Mouse (Mus musculus) frontal cortex, postnatal 36 days (tissue): Measurements from ENCODE around the gene Hoxb3.

Experiments used
- DNase-seq, 2 experiments: peaks; one replicate each; pipeline ENCODE4 v3.0.0; 2022; ENCODE audit warnings: low spot score in 2 of 2

Gene Hoxb3

DNA sequence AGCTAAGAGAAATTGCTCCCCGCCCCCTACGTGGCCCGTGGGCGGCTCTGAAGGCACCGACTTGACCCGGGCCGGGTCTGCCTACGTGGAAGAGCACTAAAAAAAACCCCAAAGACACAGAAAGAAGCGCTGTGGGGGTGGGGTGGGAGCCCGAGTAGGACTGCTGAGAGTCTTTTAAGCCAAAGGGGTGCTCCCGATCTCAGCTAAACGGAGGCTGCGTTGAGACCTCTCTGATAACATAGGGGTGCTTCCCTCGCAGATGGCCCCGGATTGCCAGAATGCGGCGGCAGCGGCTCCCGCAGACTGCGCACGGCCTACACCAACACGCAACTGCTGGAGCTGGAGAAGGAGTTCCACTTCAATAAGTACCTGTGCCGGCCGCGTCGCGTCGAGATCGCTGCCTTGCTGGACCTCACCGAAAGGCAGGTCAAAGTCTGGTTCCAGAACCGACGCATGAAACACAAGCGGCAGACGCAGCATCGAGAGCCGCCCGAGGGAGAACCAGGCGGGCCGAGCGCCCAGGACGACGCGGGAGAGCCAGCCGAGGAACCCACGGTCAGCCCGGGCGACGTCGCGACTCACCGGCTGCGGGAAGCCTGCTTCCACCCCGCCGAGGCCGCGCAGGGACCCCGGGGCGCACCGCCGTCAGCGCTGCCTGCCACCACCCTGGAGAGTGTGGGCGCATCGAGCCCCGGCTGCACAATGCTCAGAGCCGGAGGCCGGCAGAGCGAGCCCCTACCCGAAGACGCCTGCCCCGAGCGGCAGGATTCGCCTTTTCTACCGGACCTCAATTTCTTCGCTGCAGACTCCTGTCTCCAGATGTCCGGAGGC lies 29.8 kb downstream of the Hoxb3 start:
- DNase-seq: peak in 1 of 2 experiments; percentile 4

GRCm38 (mm10) chr11:96353522-96353841 lies 30.4 kb downstream of the Hoxb3 start:
- no peak for DNase-seq

DNA sequence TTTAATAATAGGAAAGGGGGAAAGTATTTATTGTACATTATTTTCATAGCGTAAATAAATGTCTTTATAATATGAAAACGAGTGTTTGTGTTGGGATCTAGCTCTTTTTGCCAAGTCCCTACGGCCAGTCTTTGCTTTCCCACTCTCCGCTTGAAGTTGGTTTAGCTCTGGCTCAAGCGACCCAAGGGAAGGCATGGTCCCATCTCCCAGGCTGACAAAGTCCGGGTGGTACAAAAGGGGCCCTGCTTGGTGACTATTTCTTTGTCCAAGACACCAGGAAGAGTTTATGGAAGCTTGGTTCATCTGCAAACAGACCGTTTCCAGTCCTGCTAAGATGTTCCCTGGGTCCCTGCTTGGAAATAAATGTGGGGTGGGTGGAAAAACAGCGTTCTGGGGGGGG lies 30.8 kb downstream of the Hoxb3 start:
- DNase-seq: no peak

DNA sequence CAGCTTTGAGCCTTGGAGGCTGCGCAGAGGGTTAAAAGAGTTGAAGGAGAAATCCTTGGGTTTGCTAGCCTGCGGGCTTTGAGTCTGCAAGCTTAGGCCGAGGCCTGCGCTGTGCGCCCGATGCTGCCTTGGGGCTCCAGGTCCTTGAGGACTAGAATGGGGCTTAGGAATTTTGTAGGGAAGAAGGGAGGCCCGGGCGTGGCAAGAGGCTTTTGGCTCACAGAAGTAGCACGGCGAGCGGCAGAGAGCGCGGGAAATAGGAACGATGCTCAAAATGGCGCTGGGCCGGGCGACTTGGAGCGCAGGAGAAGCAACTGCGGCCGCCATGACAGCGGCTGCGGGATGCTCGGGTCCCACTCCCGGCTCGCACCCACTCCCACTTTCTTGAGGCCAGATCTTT lies 31.2 kb downstream of the Hoxb3 start:
- DNase-seq: no peak

- no peak for DNase-seq
Observed at GRCm38 (mm10) chr11:96354801-96355311, 31.7 kb downstream of the Hoxb3 start.

GRCm38 (mm10) chr11:96363807-96364206 lies 40.7 kb downstream of the Hoxb3 start:
- DNase-seq: no peak

DNA sequence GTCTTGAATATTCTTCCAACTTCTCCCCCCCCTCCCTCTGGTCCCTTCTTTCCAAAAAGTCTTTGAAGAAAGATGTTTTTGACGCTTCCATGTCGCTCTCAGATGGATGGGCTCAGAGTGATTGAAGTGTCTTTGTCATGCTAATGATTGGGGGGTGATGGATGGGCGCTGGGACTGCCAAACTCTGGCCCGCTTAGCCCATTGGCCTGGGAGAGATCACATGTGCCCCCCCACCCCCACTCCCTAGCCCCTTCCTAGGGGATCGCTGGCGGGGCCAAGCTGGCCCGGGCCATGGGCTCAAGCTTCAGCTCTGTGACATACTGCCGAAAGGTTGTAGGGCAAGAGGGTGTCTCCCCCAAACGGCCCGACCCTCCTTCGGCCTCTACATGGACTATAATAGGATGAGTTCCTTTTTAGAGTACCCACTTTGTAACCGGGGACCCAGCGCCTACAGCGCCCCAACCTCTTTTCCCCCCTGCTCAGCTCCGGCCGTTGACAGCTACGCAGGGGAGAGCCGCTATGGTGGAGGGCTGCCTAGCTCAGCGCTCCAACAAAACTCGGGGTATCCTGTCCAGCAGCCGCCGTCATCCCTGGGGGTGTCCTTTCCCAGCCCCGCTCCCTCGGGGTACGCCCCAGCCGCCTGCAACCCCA lies 42.4 kb downstream of the Hoxb3 start, which contains the start of gene Hoxb1:
Gene Hoxb1 (plus strand): TSS at position 312 of the 651 bp plus-strand sequence.
- no peak for DNase-seq

DNA sequence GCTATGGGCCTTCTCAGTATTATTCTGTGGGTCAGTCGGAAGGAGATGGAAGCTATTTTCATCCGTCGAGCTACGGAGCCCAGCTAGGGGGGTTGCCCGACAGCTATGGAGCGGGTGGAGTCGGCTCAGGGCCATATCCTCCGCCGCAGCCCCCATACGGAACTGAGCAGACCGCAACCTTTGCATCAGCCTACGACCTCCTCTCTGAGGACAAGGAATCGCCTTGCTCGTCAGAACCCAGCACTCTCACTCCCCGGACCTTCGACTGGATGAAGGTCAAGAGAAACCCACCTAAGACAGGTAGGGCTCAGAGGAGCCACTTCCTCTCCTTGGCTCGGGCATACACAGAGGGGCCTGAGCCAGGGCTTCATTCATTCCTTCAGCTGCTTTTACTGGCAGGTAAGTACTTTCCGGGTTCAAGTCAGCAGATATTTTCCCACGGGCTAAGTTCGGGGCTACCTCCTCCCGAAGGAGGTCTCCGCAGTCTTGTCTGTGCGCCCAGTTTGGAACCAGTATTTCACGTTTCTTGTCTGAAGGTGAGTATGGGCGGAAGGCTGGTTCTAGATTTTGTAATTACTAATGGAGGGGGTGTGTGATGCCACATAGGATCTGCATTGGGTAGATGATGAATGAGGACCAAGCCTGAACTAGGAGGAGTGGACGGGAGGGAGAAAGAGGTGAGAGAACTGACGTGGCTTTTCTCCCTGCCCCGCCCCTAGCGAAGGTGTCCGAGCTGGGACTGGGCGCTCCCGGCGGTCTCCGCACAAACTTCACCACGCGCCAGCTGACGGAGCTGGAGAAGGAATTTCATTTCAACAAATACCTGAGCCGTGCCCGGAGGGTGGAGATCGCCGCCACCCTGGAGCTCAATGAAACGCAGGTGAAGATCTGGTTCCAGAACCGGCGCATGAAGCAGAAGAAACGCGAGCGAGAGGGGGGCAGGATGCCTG lies 43.2 kb downstream of the Hoxb3 start:
- DNase-seq: no peak

- DNase-seq: no peak
Observed at GRCm38 (mm10) chr11:96367141-96367540, 44.0 kb downstream of the Hoxb3 start.

DNA sequence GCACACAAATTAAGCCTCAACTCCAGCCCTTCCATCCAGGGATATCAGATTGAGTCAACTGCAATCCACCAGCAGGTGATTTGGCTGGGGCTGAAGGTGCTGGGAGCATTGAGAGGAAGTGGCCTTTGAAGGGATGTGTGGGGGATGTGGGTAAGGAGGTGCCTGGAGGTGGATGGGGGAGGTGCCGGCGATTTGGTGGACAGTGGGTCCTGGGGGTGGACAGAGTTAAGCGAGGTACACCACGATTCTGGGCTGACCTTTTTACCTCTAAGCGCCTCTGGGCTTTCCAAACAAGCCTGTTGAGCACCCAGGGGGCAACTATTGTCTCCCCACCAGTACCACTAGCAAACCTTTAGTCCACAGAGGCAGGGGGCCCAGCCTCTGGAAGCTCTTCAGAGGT lies 45.6 kb downstream of the Hoxb3 start:
- no peak for DNase-seq

- DNase-seq: no peak
Observed at GRCm38 (mm10) chr11:96369140-96369539, 46.0 kb downstream of the Hoxb3 start.

GRCm38 (mm10) chr11:96371726-96372125 lies 48.6 kb downstream of the Hoxb3 start:
- DNase-seq: no peak

DNA sequence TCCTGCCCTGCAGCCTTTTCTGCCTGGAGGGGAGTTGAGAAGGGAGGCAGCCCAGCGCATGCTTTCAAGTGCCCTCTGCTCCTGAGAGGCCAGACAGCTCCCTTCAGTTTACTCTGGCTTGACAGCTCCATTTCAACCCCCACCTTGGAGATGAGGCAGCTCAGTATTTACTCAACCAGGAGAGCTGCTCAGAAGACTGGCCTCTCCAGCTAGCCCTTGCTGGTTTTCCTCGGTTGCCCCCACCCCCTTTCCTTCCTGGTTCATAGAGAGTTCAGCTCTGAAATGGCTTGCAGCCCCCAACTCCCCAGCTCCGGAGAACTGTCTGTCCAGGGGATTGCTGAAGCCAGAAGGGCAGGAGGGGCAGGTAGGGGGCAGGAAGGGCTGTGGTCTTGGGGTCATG lies 49.4 kb downstream of the Hoxb3 start:
- DNase-seq: no peak

DNA sequence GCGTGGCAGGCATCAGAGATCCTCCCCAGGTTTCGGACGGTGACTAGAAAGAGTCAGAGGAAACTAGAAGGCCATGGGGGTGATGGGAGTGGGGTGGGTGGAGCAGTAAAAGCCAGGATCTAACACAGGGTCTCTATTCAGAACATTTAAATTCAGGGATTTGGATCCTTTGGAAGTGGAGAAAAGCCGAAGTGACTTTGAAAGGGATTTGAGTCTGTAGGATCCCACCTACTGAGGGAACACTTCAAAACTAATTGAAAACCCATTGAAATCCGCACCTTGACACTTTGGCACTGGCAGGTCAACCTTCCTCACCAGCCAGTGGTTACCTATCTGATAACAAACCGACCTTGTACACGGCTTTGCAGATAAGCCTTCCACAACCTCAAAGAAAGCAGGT lies 51.7 kb downstream of the Hoxb3 start:
- DNase-seq: no peak

GRCm38 (mm10) chr11:96383381-96383780 lies 60.3 kb downstream of the Hoxb3 start:
- no peak for DNase-seq

DNA sequence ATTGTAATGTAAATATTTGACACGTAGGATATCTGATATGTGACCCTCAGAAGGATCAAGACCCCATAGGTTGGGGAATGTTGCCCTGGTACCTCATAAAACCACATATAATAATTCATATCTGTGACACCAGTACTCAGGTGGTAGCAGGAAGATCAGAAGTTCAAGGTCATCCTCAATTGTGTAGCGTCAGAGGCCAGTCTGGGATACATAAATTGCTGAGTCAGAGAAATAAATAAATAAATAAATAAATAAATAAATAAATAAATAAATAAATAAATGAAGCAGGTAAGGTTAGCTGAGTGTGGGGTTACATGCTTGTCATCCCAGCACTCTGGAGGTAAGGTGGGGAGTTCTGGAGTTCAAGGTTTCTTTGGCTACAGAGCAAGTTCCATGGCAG lies 64.5 kb downstream of the Hoxb3 start:
- DNase-seq: no peak

GRCm38 (mm10) chr11:96396772-96397626 lies 73.9 kb downstream of the Hoxb3 start:
- DNase-seq: no peak
